Mouse (Mus musculus) ovary, adult 10 weeks (tissue): ENCODE data around the gene Trim63. TPM values are rescaled to one million over a fixed set of nuclear protein-coding genes. Genes with fewer than 3 reads are reported as not detected.

ENCODE experiments used
- polyA plus RNA-seq: library from polyadenylated mRNA; stranded (reverse); fragments of 350-450 nt; fragmentation: Illumina TruSeq; extraction: RNeasy Lipid Tissue Mini Kit (QIAGEN cat#74804); gene quantifications from one replicate; pipeline ENCODE4 v1.2.3, GENCODE M21; 2014

Trim63 gene
- polyA plus RNA-seq, result not detected

DNA sequence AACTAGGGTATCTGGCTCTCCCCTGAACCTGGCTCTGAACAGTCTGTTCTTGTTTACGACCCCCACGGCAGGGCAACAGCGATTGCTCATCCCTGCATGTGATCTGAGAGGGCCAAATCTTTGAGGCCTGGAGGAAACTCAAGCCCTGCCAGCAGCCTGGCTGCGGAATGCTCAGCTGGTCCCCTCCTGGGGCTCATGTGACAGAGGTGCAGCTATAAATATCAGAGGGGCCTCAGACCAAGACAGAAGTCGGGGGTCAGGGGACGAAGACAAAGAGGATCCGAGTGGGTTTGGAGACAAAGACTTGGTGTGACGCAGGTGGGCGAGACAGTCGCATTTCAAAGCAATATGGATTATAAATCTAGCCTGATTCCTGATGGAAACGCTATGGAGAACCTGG is at the start of gene Trim63:
TSS of gene Trim63 (plus strand) at position 245 of the 400 bp plus-strand sequence.

DNA sequence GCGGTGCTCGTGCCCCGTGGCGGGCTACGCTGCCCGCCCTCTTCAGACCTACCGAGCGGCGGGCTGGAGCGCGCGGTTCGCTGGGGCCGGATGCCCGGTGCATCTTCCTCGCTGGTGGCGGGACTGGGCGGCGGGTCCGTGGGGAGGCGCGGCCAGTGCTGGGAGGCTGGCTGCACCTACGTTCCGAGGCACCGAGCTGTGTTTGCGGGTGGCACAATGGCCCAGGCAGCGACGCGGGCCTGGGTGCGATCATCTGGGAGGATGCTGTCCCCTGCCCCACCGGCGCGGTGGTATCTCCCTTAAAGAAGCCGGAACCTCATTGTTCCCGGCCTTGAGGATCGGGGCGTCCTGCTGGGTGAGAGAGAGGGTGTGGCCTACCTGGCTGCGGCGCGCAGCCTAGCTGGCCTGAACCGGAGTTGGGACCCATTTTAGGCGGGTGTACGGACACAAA is 27.3 kb upstream of the Trim63 start, which contains the start of gene Pdik1l:
TSS of gene Pdik1l (minus strand) at position 321 of the 451 bp plus-strand sequence.

DNA sequence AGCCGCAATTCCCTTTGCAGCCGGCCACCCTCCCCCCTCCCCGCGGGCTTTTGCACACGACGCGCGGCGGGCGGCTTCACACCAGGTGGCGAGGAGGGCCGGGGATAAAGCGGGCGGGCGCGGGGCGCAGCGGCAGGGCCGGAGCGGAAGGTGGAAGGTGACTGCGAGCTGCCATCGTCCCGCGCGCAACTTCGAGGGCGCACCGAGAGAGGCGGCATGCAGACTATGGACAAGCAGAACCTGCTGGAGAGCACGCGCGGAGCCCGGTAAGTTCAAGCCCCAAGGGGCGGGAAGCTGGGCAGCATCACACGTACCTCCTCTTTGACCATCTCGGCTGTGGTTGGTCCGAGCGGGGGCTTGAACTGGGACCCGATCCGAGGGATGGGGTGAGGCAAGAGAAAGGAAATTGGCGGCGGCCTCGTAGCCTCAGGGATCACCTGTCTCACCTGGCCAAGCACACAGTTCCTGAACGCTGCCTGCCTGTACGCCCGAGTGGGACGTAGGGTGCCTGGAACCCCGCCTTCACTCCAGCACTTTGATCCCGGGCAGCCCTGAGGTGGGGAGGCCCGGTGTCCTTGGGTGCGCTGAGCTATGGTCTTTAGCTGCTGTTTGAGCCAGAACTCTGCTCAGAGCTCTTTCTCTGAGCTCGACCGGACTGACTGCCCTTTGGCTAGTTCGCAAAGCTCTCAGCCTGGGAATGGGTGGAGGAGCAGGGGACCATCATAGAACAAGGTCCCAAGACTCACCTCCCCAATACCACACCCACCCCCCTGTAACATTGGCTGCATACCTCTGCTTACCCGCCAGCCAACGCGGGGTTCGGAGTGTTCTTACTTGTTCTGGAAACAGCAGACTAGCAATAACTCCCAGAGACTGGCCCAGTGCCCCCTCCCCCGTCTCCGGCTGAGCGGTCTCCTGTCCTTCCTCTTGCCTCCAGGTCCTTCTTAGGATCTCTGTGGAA is 28.4 kb downstream of the Trim63 start, which contains the start of gene Slc30a2:
TSS of gene Slc30a2 (plus strand) at position 111 of the 961 bp plus-strand sequence.

Other genes with a start within 250 kb of the Trim63 start
- gene Cd52, start 220.0 kb upstream of the Trim63 start, polyA plus RNA-seq, result 44.5 TPM
- gene Ubxn11, start 212.6 kb upstream of the Trim63 start, polyA plus RNA-seq, result not detected
- gene Sh3bgrl3, start 186.3 kb upstream of the Trim63 start, polyA plus RNA-seq, result not detected
- gene Cep85, start 128.0 kb upstream of the Trim63 start, polyA plus RNA-seq, result 6.6 TPM
- gene Gm7534, start 112.1 kb upstream of the Trim63 start, polyA plus RNA-seq, result not detected
- not detected for gene Catsper4, start 87.7 kb upstream of the Trim63 start, polyA plus RNA-seq
- not detected for gene Cnksr1, start 76.7 kb upstream of the Trim63 start, polyA plus RNA-seq
- not detected for gene E130218I03Rik, start 71.5 kb upstream of the Trim63 start, polyA plus RNA-seq
- gene Zfp593, start 69.5 kb upstream of the Trim63 start, polyA plus RNA-seq, result 0.46 TPM
- not detected for gene Gm30191, start 68.2 kb upstream of the Trim63 start, polyA plus RNA-seq
- not detected for gene Grrp1, start 61.0 kb upstream of the Trim63 start, polyA plus RNA-seq
- gene Pdik1l, start 27.2 kb upstream of the Trim63 start, polyA plus RNA-seq, result 37.5 TPM
- 6.9 TPM for gene Slc30a2, start 28.1 kb downstream of the Trim63 start, polyA plus RNA-seq
- not detected for gene Extl1, start 68.7 kb downstream of the Trim63 start, polyA plus RNA-seq
- 3.7 TPM for gene Pafah2, start 81.2 kb downstream of the Trim63 start, polyA plus RNA-seq
- gene Stmn1, start 153.2 kb downstream of the Trim63 start, polyA plus RNA-seq, result 210 TPM
- gene Paqr7, start 181.6 kb downstream of the Trim63 start, polyA plus RNA-seq, result 14.9 TPM
- gene Aunip, start 195.9 kb downstream of the Trim63 start, polyA plus RNA-seq, result 6.2 TPM
- 51.2 TPM for gene Mtfr1l, start 220.3 kb downstream of the Trim63 start, polyA plus RNA-seq
- 6.8 TPM for gene Selenon, start 237.0 kb downstream of the Trim63 start, polyA plus RNA-seq